Mouse (Mus musculus): ENCODE data around the gene Gm49322. TPM values are rescaled to one million over a fixed set of nuclear protein-coding genes. Genes with fewer than 3 reads are reported as not detected.

The Gm49322 gene
- polyA plus RNA-seq, 1 experiment from 2014 or later = 1.9 TPM

- Histone ChIP-seq H3K9me3 (ENCODE audit: control insufficient read depth, low read length) (no peaks in the 10 kb centered on the region), H3K9ac (ENCODE audit: low read depth, low read length) (peak overlapping the region; percentile 92), H3K27me3 (replicated peaks; ENCODE audit: control insufficient read depth, insufficient read depth, low read length) (no peaks in the 10 kb centered on the region), H3K4me2 (ENCODE audit: low read depth, low read length) (peak overlapping the region; percentile 71), H3K4me1 (ENCODE audit: control insufficient read depth, insufficient read depth, low read length) (peaks cover 17% of the 10 kb centered on the region), H3K27ac (replicated peaks; ENCODE audit: low read depth, low read length) (peak overlapping the region; percentile 97), H3K4me3 (ENCODE audit: low read depth, low read length) (peak overlapping the region; percentile 88), H3K36me3 (ENCODE audit: control insufficient read depth, insufficient read depth, low read length) (no peaks in the 10 kb centered on the region)
- under 1% methylated on average over 45 of the region's 64 CpGs for WGBS
- ATAC-seq (ENCODE audit: low read depth) (peak; percentile 95), DNase-seq (ENCODE audit: low spot score) (peak; percentile 100)
Measured at GRCm38 (mm10) chr10:80621940-80622660, 16.3 kb downstream of the Gm49322 start.

- Histone ChIP-seq H3K27ac (replicated peaks; ENCODE audit: low read depth, low read length) (peak within 1 kb of the TSS; percentile 97), H3K9ac (ENCODE audit: low read depth, low read length) (peak within 1 kb of the TSS; percentile 92), H3K36me3 (ENCODE audit: control insufficient read depth, insufficient read depth, low read length) (no peaks in the 10 kb centered on the region), H3K4me1 (ENCODE audit: control insufficient read depth, insufficient read depth, low read length) (peaks cover 23% of the 10 kb centered on the region), H3K9me3 (ENCODE audit: control insufficient read depth, low read length) (no peaks in the 10 kb centered on the region), H3K4me2 (ENCODE audit: low read depth, low read length) (peak within 1 kb of the TSS; percentile 99), H3K27me3 (replicated peaks; ENCODE audit: control insufficient read depth, insufficient read depth, low read length) (no peaks in the 10 kb centered on the region), H3K4me3 (ENCODE audit: low read depth, low read length) (peak within 1 kb of the TSS; percentile 88)
- ATAC-seq (ENCODE audit: low read depth) = peak; percentile 6
- DNase-seq (ENCODE audit: low spot score) = no peak
- under 1% methylated on average over 47 of the region's 85 CpGs for whole genome bisulfite sequencing
Measured at GRCm38 (mm10) chr10:80622661-80623456, 17.0 kb downstream of the Gm49322 start, which contains the start of gene Csnk1g2. Gene Csnk1g2 (plus strand): TSS chr10:80622838.

- peak overlapping the region; percentile 88 for H3K4me3 ChIP-seq (ENCODE audit: low read depth, low read length)
- H3K9ac ChIP-seq (ENCODE audit: low read depth, low read length) = peak overlapping the region; percentile 92
- no peaks in the 10 kb centered on the region for H3K9me3 ChIP-seq (ENCODE audit: control insufficient read depth, low read length)
- H3K36me3 ChIP-seq (ENCODE audit: control insufficient read depth, insufficient read depth, low read length) = no peaks in the 10 kb centered on the region
- WGBS = 3% methylated on average over 12 of the region's 15 CpGs
- peak overlapping the region; percentile 97 for H3K27ac ChIP-seq (replicated peaks; ENCODE audit: low read depth, low read length)
- H3K27me3 ChIP-seq (replicated peaks; ENCODE audit: control insufficient read depth, insufficient read depth, low read length) = no peaks in the 10 kb centered on the region
- ATAC-seq (ENCODE audit: low read depth) (no peak), DNase-seq (ENCODE audit: low spot score) (peak; percentile 62)
- peak overlapping the region; percentile 99 for H3K4me2 ChIP-seq (ENCODE audit: low read depth, low read length)
- H3K4me1 ChIP-seq (ENCODE audit: control insufficient read depth, insufficient read depth, low read length) = peaks cover 23% of the 10 kb centered on the region
Measured at GRCm38 (mm10) chr10:80623457-80624191, 17.8 kb downstream of the Gm49322 start.

GRCm38 (mm10) chr10:80625764-80626163, 19.9 kb downstream of the Gm49322 start:
- 84% methylated on average over 4 of the region's 4 CpGs for WGBS
- ATAC-seq (ENCODE audit: low read depth) (no peak), DNase-seq (ENCODE audit: low spot score) (no peak)
- Histone ChIP-seq H3K4me1 (ENCODE audit: control insufficient read depth, insufficient read depth, low read length) (peaks cover 23% of the 10 kb centered on the region), H3K27ac (replicated peaks; ENCODE audit: low read depth, low read length) (no peak overlapping the region), H3K4me3 (ENCODE audit: low read depth, low read length) (no peak overlapping the region), H3K4me2 (ENCODE audit: low read depth, low read length) (no peak overlapping the region), H3K9ac (ENCODE audit: low read depth, low read length) (no peak overlapping the region), H3K27me3 (replicated peaks; ENCODE audit: control insufficient read depth, insufficient read depth, low read length) (no peaks in the 10 kb centered on the region), H3K36me3 (ENCODE audit: control insufficient read depth, insufficient read depth, low read length) (no peaks in the 10 kb centered on the region), H3K9me3 (ENCODE audit: control insufficient read depth, low read length) (no peaks in the 10 kb centered on the region)

GRCm38 (mm10) chr10:80627685-80628084, 21.9 kb downstream of the Gm49322 start:
- 0 out of 2 replicates have a peak overlapping the region, but pooled peaks have one; percentile 25 for H3K9ac ChIP-seq (ENCODE audit: low read depth, low read length)
- H3K27me3 ChIP-seq (replicated peaks; ENCODE audit: control insufficient read depth, insufficient read depth, low read length) = no peaks in the 10 kb centered on the region
- H3K27ac ChIP-seq (replicated peaks; ENCODE audit: low read depth, low read length) = no peak overlapping the region
- ATAC-seq (ENCODE audit: low read depth) (peak; percentile 20; the same call in 1 of the 2 replicates), DNase-seq (ENCODE audit: low spot score) (peak; percentile 42)
- H3K36me3 ChIP-seq (ENCODE audit: control insufficient read depth, insufficient read depth, low read length) = 0 out of 2 replicates have a peak, but pooled peaks cover 4% of the 10 kb centered on the region
- WGBS = 69% methylated on average over 2 of the region's 2 CpGs
- no peaks in the 10 kb centered on the region for H3K9me3 ChIP-seq (ENCODE audit: control insufficient read depth, low read length)
- H3K4me3 ChIP-seq (ENCODE audit: low read depth, low read length) = no peak overlapping the region
- peaks cover 19% of the 10 kb centered on the region for H3K4me1 ChIP-seq (ENCODE audit: control insufficient read depth, insufficient read depth, low read length)
- H3K4me2 ChIP-seq (ENCODE audit: low read depth, low read length) = no peak overlapping the region

- ATAC-seq (ENCODE audit: low read depth) (no peak), DNase-seq (ENCODE audit: low spot score) (no peak)
- peaks cover 7% of the 10 kb centered on the region; the same call in 1 of the 2 replicates for H3K36me3 ChIP-seq (ENCODE audit: control insufficient read depth, insufficient read depth, low read length)
- 73% methylated on average over 9 of the region's 9 CpGs for WGBS
- no peak overlapping the region for H3K4me3 ChIP-seq (ENCODE audit: low read depth, low read length)
- no peak overlapping the region for H3K9ac ChIP-seq (ENCODE audit: low read depth, low read length)
- H3K4me2 ChIP-seq (ENCODE audit: low read depth, low read length) = no peak overlapping the region
- H3K27me3 ChIP-seq (replicated peaks; ENCODE audit: control insufficient read depth, insufficient read depth, low read length) = no peaks in the 10 kb centered on the region
- no peak overlapping the region for H3K27ac ChIP-seq (replicated peaks; ENCODE audit: low read depth, low read length)
- no peaks in the 10 kb centered on the region for H3K9me3 ChIP-seq (ENCODE audit: control insufficient read depth, low read length)
- peaks cover 11% of the 10 kb centered on the region for H3K4me1 ChIP-seq (ENCODE audit: control insufficient read depth, insufficient read depth, low read length)
Measured at GRCm38 (mm10) chr10:80628925-80629324, 23.1 kb downstream of the Gm49322 start.

GRCm38 (mm10) chr10:80635345-80635744, 29.5 kb downstream of the Gm49322 start:
- Histone ChIP-seq H3K36me3 (ENCODE audit: control insufficient read depth, insufficient read depth, low read length) (peaks cover 71% of the 10 kb centered on the region), H3K9me3 (ENCODE audit: control insufficient read depth, low read length) (no peaks in the 10 kb centered on the region), H3K9ac (ENCODE audit: low read depth, low read length) (no peak overlapping the region), H3K4me1 (ENCODE audit: control insufficient read depth, insufficient read depth, low read length) (no peaks in the 10 kb centered on the region), H3K4me3 (ENCODE audit: low read depth, low read length) (no peak overlapping the region), H3K4me2 (ENCODE audit: low read depth, low read length) (no peak overlapping the region), H3K27ac (replicated peaks; ENCODE audit: low read depth, low read length) (no peak overlapping the region), H3K27me3 (replicated peaks; ENCODE audit: control insufficient read depth, insufficient read depth, low read length) (no peaks in the 10 kb centered on the region)
- ATAC-seq (ENCODE audit: low read depth) (no peak), DNase-seq (ENCODE audit: low spot score) (no peak)
- 77% methylated on average over 6 of the region's 6 CpGs for WGBS

GRCm38 (mm10) chr10:80646936-80647335, 41.1 kb downstream of the Gm49322 start:
- Histone ChIP-seq H3K36me3 (ENCODE audit: control insufficient read depth, insufficient read depth, low read length) (peaks cover 74% of the 10 kb centered on the region), H3K27ac (replicated peaks; ENCODE audit: low read depth, low read length) (no peak overlapping the region; the same call in 1 of the 2 replicates), H3K4me1 (ENCODE audit: control insufficient read depth, insufficient read depth, low read length) (no peaks in the 10 kb centered on the region), H3K9me3 (ENCODE audit: control insufficient read depth, low read length) (no peaks in the 10 kb centered on the region), H3K9ac (ENCODE audit: low read depth, low read length) (no peak overlapping the region), H3K4me3 (ENCODE audit: low read depth, low read length) (no peak overlapping the region), H3K27me3 (replicated peaks; ENCODE audit: control insufficient read depth, insufficient read depth, low read length) (no peaks in the 10 kb centered on the region), H3K4me2 (ENCODE audit: low read depth, low read length) (no peak overlapping the region)
- DNase-seq (ENCODE audit: low spot score) (no peak), ATAC-seq (ENCODE audit: low read depth) (no peak)
- WGBS = 89% methylated on average over 8 of the region's 10 CpGs

All from embryonic facial prominence, embryonic 14.5 days (tissue).